Mouse (Mus musculus) limb, embryonic 10.5 days (tissue): ENCODE measurements around the gene Rps16. TPM values are rescaled to one million over a fixed set of nuclear protein-coding genes. Genes with fewer than 3 reads are reported as not detected.

Experiments
- DNase-seq: peaks from one replicate; pipeline ENCODE4 v3.0.0-alpha.2; 2017; ENCODE audit warnings: low spot score
- H3K27ac ChIP-seq: fragments of 300-500 bp; sonication (generic); 2 replicates; pipeline ENCODE4 v1.5.1; 2016; ENCODE audit warnings: mild to moderate bottlenecking
- H3K27me3 ChIP-seq: fragments of 300-500 bp; sonication (generic); 2 replicates; pipeline ENCODE4 v1.6.1; 2016; ENCODE audit warnings: low read depth, mild to moderate bottlenecking; ENCODE audit not compliant: poor library complexity, severe bottlenecking
- H3K36me3 ChIP-seq: fragments of 300-500 bp; sonication (generic); 2 replicates; pipeline ENCODE4 v1.6.1; 2016; ENCODE audit warnings: mild to moderate bottlenecking, moderate library complexity
- H3K4me1 ChIP-seq: fragments of 300-500 bp; sonication (generic); 2 replicates; pipeline ENCODE4 v1.6.1; 2016
- H3K4me3 ChIP-seq: fragments of 300-500 bp; sonication (generic); 2 replicates; pipeline ENCODE4 v1.5.1; 2016; ENCODE audit warnings: mild to moderate bottlenecking, moderate library complexity
- H3K9me3 ChIP-seq: fragments of 300-500 bp; sonication (generic); replicated peaks from 2 replicates; pipeline ENCODE4 v1.6.1; 2016; ENCODE audit warnings: mild to moderate bottlenecking
- WGBS: fragments of 180-500 bp; shearing (Covaris S2); methylation state at CpG from one replicate; pipeline ENCODE4 v1.1.7; 2016; 5-methylcytosine and 5-hydroxymethylcytosine counted together
- polyA plus RNA-seq: library from polyadenylated mRNA; unstranded; fragments of >200 nt; fragmentation: Nextera tagmentation; extraction: Ambion mirVana; gene quantifications from 2 replicates; pipeline ENCODE4 v1.2.1, GENCODE M21; 2016

Rps16 gene
- polyA plus RNA-seq = 972 and 1,174 TPM in 2 replicates

DNA sequence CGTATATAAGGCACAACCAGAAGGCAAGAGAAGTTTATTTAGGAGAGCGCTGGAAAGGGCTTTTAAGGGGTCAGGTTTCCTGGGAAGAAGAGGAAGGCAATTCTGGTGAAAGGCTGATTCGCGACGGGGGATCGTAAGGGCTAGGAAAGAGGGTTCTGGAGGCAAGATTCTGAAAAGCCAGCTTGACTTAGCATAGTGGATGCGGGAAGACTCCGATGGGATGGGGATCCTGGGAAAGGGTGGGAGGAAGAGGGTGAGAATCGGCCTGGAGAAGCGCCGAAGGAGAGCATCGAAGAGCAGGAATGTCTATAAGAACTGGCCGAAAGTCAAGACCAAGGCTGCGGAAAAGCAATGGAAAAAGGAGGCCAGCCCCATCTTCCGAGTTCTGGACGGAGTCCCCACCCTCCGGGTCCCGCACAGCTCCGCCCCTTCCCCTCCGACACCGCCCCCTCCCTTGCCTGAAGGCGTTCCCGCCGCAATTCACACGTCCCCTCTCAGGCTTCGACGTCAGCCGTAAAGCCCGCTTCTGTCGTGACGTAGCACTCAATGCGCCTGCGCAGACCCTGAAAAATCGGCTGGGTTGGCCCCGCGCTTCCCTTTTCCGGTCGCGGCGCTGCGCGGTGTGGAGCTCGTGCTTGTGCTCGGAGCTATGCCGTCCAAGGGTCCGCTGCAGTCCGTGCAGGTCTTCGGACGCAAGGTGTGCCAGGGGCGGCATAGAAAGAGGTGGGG is at the start of gene Rps16:
Rps16 (plus strand) TSS at position 498 of the 729 bp plus-strand sequence.
- Histone ChIP-seq H3K27ac (peak within 1 kb of the TSS; percentile 96), H3K4me1 (peaks cover 23% of the 10 kb centered on the region), H3K36me3 (peaks cover 39% of the 10 kb centered on the region), H3K9me3 (no peaks in the 10 kb centered on the region), H3K4me3 (peak within 1 kb of the TSS; percentile 93), H3K27me3 (no peaks in the 10 kb centered on the region)
- under 1% methylated on average over 50 of the region's 50 CpGs for WGBS
- DNase-seq = peak; percentile 99

DNA sequence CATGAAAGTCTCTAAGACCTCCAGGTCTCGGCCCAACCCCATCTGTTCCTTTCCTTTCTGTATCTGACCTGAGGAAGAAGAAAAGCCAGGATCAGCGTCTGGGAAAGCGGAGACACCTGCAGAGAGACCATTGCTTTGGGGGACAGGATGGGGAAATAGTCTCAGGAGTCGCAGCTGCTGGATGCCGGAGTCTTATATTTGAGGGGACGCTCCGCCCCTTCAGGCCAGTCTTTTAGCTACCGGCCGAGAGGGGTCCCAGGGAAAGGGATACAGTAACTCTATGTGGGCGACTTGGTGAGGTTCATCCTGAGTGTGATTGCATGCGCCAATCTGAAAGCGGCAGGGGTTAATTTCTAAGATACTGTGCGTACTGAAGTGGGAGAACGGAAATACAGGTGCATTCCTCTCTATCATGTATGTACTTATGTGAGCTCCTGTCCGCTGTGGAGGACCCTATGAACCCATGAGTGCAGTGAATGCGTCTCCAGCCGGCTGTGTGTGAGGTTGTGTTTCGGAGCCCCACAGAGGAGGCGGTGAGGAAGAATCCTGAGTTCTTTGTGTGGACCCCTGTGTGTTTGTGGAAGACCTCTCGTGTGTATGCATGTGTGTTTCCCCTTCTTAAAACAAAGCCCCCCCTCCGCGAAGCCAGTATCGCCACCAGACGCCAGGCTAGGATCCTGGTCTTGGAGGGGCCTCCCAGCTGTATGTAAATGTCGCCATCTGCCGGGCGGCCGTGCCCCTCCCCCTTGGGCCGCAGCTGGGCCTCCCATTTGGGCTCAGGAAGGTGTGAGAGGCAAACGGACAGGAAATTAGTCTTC is 48.6 kb upstream of the Rps16 start, which contains the start of gene Dll3:
Dll3 (minus strand) TSS at position 623 of the 818 bp plus-strand sequence.
- under 1% methylated on average over 30 of the region's 30 CpGs for WGBS
- peaks cover 69% of the 10 kb centered on the region for H3K27me3 ChIP-seq
- peak within 1 kb of the TSS; percentile 48 for H3K4me3 ChIP-seq
- peaks cover 30% of the 10 kb centered on the region for H3K36me3 ChIP-seq
- peak; percentile 83 for DNase-seq
- H3K4me1 ChIP-seq = peaks cover 27% of the 10 kb centered on the region
- H3K9me3 ChIP-seq = no peaks in the 10 kb centered on the region
- H3K27ac ChIP-seq = peak within 1 kb of the TSS; percentile 50

DNA sequence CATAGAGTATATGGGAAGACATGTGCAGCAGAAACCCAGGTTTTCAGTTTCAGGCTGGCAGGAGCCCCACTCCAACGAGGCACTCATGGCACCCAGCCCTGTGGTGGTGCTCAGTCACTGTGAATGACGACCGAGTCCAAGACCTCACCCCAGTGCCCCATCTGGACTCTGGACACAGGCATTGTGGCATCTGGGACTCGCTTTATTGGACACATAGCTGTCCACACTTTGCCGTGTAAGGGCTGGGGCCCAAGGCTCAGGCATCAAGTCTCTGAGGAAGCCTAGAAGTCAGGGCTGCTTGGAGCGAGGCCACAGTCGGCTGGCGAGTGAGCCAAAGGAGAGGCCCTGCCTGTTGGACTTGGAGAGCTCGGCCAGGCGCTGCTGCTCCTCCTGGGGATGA is 44.8 kb upstream of the Rps16 start:
- Histone ChIP-seq H3K4me1 (peaks cover 31% of the 10 kb centered on the region), H3K4me3 (no peak overlapping the region), H3K27ac (no peak overlapping the region), H3K9me3 (no peaks in the 10 kb centered on the region), H3K36me3 (peaks cover 68% of the 10 kb centered on the region), H3K27me3 (peaks cover 31% of the 10 kb centered on the region)
- DNase-seq = no peak
- 93% methylated on average over 10 of the region's 10 CpGs for WGBS

DNA sequence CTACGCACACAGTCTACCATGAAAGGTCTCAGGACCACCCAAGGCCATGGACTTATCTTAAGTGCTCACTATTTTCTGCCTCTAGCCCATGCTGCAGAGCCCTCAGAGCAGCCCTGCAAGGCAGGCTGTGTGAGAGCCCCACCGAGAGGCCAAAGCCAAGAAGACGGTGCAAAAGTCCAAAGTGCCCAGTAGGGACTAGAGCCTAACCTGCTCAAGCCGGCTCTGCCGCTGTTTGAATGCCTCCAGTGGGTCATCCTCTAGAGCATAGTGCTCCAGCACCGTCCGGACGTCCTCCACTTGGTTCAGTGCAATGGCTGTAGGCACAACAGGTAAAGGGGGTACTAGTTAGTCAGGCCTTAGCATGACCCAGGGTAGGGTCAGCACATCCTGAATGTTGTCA is 44.2 kb upstream of the Rps16 start:
- 93% methylated on average over 8 of the region's 8 CpGs for WGBS
- Histone ChIP-seq H3K27me3 (peaks cover 25% of the 10 kb centered on the region), H3K36me3 (peaks cover 68% of the 10 kb centered on the region), H3K4me3 (no peak overlapping the region), H3K9me3 (no peaks in the 10 kb centered on the region), H3K27ac (no peak overlapping the region), H3K4me1 (peaks cover 34% of the 10 kb centered on the region)
- DNase-seq = no peak

DNA sequence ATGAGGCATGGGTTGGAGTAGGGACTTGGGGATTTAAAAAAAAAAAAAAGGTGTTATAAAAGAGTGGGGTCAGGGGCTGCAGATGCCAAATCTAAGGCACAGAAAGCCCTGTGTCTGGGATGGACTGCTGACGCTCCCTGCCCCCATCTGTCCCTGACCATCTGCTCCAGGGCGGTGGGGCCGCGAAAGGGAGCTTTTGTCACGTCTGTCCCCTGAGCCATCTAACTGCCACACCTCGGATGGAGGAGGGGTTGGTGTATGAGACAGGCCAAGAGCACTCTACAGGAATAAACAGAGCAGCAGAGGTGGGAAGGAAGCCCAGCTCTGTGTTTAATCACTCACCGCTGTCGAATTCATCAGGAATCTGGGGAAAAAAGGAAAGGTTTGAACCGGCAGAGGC is 40.7 kb upstream of the Rps16 start:
- H3K4me3 ChIP-seq = no peak overlapping the region
- no peaks in the 10 kb centered on the region for H3K27me3 ChIP-seq
- no peak for DNase-seq
- peaks cover 20% of the 10 kb centered on the region for H3K4me1 ChIP-seq
- peaks cover 68% of the 10 kb centered on the region for H3K36me3 ChIP-seq
- H3K27ac ChIP-seq = no peak overlapping the region
- 38% methylated on average over 9 of the region's 9 CpGs for WGBS
- H3K9me3 ChIP-seq = no peaks in the 10 kb centered on the region

DNA sequence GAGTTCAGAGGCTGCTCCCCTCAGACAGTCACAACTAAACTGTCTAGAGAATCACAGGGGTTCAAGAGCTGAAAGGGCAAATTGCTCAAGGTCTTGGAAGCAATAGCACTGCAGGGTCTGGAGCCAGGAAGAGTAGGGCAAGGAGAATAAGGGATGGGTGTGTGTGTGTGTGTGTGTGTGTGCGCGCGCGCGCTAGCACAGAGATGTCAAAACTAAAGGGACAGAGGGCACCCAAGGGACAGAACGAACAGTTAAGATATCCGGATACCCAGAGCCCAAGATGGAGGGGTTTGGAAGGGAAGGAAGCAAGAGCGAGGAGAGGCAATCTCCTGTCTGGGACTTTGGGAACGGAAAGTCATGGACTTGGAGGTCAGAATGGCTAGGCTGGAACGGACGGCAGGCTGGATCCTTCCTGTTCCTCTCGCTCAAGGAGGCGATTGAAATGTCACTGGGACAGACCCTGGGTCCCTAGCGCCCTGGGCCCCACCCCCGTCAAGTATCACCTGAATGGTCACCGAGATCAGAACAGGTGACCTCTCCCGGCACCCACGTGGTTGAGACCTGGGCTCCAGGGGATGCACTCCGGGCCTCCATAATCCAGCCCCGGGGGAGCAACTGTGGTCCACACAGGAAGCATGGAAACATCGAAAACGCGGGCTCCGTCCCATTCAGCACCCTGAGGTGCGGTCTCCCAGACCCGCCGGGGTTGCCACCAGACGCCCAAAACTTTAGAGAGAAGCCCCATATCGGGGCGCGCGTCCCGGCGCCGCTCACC is 39.1 kb upstream of the Rps16 start:
- no peak for DNase-seq
- peaks cover 68% of the 10 kb centered on the region for H3K36me3 ChIP-seq
- H3K4me1 ChIP-seq = peaks cover 20% of the 10 kb centered on the region
- no peaks in the 10 kb centered on the region for H3K9me3 ChIP-seq
- 6% methylated on average over 35 of the region's 35 CpGs for WGBS
- no peaks in the 10 kb centered on the region for H3K27me3 ChIP-seq
- peak overlapping the region; percentile 93 for H3K27ac ChIP-seq
- peak overlapping the region; percentile 84 for H3K4me3 ChIP-seq

DNA sequence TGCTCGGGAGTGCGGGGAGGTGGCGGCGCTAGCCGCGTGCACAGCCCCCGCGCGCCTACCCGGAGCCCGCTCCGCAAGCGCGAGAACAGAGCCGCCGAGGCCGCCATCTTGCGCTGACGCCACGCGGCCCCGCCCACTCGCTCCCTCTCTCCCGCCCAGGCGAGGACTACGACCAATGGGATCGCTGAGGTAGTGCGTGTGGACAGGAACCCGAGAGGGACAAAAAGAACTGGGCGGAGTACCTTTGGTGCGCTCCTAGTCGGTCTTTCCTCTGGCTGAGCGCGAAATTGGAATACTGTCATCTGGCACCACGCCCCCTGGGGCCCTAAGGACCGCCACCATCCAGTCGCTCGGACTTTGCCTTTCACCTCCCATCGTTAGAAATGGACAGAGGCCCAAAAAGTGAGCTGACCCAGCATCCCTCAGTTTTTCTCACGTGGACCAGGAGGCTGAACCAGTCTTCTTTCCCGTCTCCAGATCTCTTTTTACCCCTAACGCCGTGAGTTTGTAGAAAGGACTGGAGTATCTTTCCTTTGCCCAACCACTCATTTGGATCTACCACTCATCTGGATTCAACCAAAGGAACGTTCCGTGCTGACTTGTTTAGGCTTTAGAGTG is 38.4 kb upstream of the Rps16 start, which contains the start of gene Timm50:
Timm50 (minus strand) TSS at position 147 of the 618 bp plus-strand sequence.
- Histone ChIP-seq H3K9me3 (no peaks in the 10 kb centered on the region), H3K36me3 (peaks cover 68% of the 10 kb centered on the region), H3K27me3 (no peaks in the 10 kb centered on the region), H3K4me1 (peaks cover 20% of the 10 kb centered on the region), H3K4me3 (peak within 1 kb of the TSS; percentile 84), H3K27ac (peak within 1 kb of the TSS; percentile 93)
- peak; percentile 96 for DNase-seq
- under 1% methylated on average over 45 of the region's 45 CpGs for WGBS

DNA sequence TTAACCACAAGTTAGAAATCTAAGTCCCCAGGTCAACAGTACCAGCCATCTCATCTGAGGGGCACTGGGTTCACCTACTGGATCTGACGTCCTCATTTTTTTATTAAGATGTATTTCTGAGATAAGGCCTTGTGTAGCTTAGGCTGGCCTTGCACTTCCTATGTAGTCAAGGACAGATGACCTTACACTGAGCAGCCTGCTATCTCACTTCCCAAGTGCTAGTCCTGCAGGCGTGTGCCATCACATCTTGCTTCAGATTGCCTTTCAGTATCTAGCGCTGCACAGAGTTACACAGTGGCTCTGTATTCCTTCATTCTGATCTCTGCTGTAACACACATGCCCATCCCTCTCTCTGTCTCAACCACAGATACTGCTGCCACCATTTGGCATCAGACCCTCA is 32.4 kb upstream of the Rps16 start:
- no peaks in the 10 kb centered on the region for H3K9me3 ChIP-seq
- WGBS = 89% methylated on average over 3 of the region's 3 CpGs

GRCm38 (mm10) chr7:28318714-28319113 is 31.7 kb upstream of the Rps16 start:
- no peak for DNase-seq
- WGBS = 92% methylated on average over 17 of the region's 17 CpGs
- Histone ChIP-seq H3K27ac (no peak overlapping the region), H3K27me3 (no peaks in the 10 kb centered on the region), H3K4me1 (no peaks in the 10 kb centered on the region), H3K36me3 (peaks cover 99% of the 10 kb centered on the region), H3K9me3 (no peaks in the 10 kb centered on the region), H3K4me3 (no peak overlapping the region)

More for the DNA sequence above, 32.4 kb upstream of the Rps16 start:
- Histone ChIP-seq H3K27me3 (no peaks in the 10 kb centered on the region), H3K4me1 (no peaks in the 10 kb centered on the region), H3K36me3 (peaks cover 92% of the 10 kb centered on the region), H3K4me3 (no peak overlapping the region), H3K27ac (no peak overlapping the region)
- no peak for DNase-seq

DNA sequence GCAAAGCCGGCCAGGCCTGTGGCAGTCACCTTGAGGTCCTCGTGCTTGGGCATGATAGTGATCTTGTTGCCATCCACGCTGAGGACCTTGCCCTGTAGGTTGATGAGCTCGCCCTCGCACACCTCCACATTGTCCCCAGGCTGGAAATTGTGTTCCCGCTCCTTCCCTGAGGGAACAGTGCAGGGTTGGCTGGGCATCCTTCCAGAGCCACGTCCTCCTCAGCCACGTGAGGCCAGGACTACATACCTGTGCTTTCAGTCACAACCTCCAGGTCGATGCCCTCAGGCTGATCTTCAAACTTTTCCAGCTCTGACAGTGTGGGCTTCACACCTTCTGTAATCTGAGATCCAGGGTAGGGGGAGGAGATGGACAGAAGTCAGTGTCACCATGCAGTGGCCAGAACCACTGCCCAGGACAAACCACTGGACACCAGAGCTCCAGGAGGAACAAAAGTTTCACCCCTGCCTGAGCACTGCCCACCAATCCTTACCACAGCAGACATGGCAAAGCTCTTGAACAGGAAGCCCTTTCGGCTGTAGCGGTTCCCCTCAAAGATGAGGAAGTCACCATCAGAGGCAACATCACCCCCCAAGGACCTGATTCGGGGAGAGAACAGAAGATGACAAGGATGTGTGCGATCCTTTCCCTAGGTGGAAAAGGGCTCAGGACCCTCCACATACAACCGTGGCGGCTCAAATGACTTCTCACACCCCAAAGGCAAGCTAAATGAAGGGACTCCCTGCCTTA is 28.3 kb upstream of the Rps16 start:
- no peak overlapping the region for H3K27ac ChIP-seq
- no peaks in the 10 kb centered on the region for H3K9me3 ChIP-seq
- H3K36me3 ChIP-seq = peaks cover 100% of the 10 kb centered on the region
- no peaks in the 10 kb centered on the region for H3K27me3 ChIP-seq
- WGBS = 94% methylated on average over 15 of the region's 15 CpGs
- no peak for DNase-seq
- H3K4me1 ChIP-seq = no peaks in the 10 kb centered on the region
- H3K4me3 ChIP-seq = no peak overlapping the region; the same call in 1 of the 2 replicates

- DNase-seq = no peak
- no peaks in the 10 kb centered on the region for H3K9me3 ChIP-seq
- H3K36me3 ChIP-seq = peaks cover 100% of the 10 kb centered on the region
- H3K4me1 ChIP-seq = no peaks in the 10 kb centered on the region
- H3K27ac ChIP-seq = no peak overlapping the region
- no peaks in the 10 kb centered on the region for H3K27me3 ChIP-seq
- WGBS = 97% methylated on average over 8 of the region's 8 CpGs
- no peak overlapping the region for H3K4me3 ChIP-seq
These were observed 25.2 kb upstream of the Rps16 start for GRCm38 (mm10) chr7:28325293-28325692.

- no peaks in the 10 kb centered on the region for H3K27me3 ChIP-seq
- no peak for DNase-seq
- WGBS = 87% methylated on average over 4 of the region's 4 CpGs
- H3K9me3 ChIP-seq = no peaks in the 10 kb centered on the region
- H3K4me1 ChIP-seq = no peaks in the 10 kb centered on the region
- no peak overlapping the region for H3K27ac ChIP-seq
- no peak overlapping the region for H3K4me3 ChIP-seq
- H3K36me3 ChIP-seq = peaks cover 100% of the 10 kb centered on the region
These were observed 24.0 kb upstream of the Rps16 start for GRCm38 (mm10) chr7:28326457-28326856.
